Mouse (Mus musculus): ENCODE results near the gene Camkk2. TPM values are rescaled to one million over a fixed set of nuclear protein-coding genes. Genes with fewer than 3 reads are reported as not detected.

The Camkk2 gene
- polyA plus RNA-seq, 2 experiments: 35.0 to 39.3 TPM

GRCm38 (mm10) chr5:122683926-122684325 lies 95.3 kb downstream of the Camkk2 start:
- Histone ChIP-seq H3K4me2 (replicated peaks; ENCODE audit: low read depth, low read length, severe bottlenecking) (no peak overlapping the region), H3K4me1 (ENCODE audit: control insufficient read depth, insufficient read depth, low read length) (no peaks in the 10 kb centered on the region), H3K9ac (ENCODE audit: low read depth, low read length, severe bottlenecking) (no peak overlapping the region), H3K4me3 (replicated peaks; ENCODE audit: low read length) (no peak overlapping the region), H3K27ac (replicated peaks; ENCODE audit: low read depth, low read length) (no peak overlapping the region), H3K36me3 (ENCODE audit: control insufficient read depth, insufficient read depth, low read length) (no peaks in the 10 kb centered on the region), H3K9me3 (ENCODE audit: control insufficient read depth, low read length) (no peaks in the 10 kb centered on the region), H3K27me3 (ENCODE audit: control insufficient read depth, insufficient read depth, low read length) (no peaks in the 10 kb centered on the region)
- TF ChIP-seq POLR2A (IDR thresholded peaks at IDR 0.05; ENCODE audit: borderline replicate concordance, extremely low read depth, insufficient read depth, insufficient read length): no peak
- WGBS: 76% methylated on average over 10 of the region's 10 CpGs
- DNase-seq (ENCODE audit: low spot score) (no peak), ATAC-seq (ENCODE audit: low FRiP score, low read depth) (no peak)

- no peaks in the 10 kb centered on the region for H3K27me3 ChIP-seq (ENCODE audit: control insufficient read depth, insufficient read depth, low read length)
- no peaks in the 10 kb centered on the region for H3K4me1 ChIP-seq (ENCODE audit: control insufficient read depth, insufficient read depth, low read length)
- no peak for DNase-seq (ENCODE audit: low spot score)
- H3K9ac ChIP-seq (ENCODE audit: low read depth, low read length, severe bottlenecking): no peak overlapping the region
- H3K36me3 ChIP-seq (ENCODE audit: control insufficient read depth, insufficient read depth, low read length): no peaks in the 10 kb centered on the region
- no peak for ATAC-seq (ENCODE audit: low FRiP score, low read depth)
- H3K9me3 ChIP-seq (ENCODE audit: control insufficient read depth, low read length): no peaks in the 10 kb centered on the region
- no peak for TF ChIP-seq POLR2A (IDR thresholded peaks at IDR 0.05; ENCODE audit: borderline replicate concordance, extremely low read depth, insufficient read depth, insufficient read length)
- H3K4me3 ChIP-seq (replicated peaks; ENCODE audit: low read length): no peak overlapping the region
- H3K4me2 ChIP-seq (replicated peaks; ENCODE audit: low read depth, low read length, severe bottlenecking): no peak overlapping the region
- 82% methylated on average over 12 of the region's 12 CpGs for WGBS
- H3K27ac ChIP-seq (replicated peaks; ENCODE audit: low read depth, low read length): no peak overlapping the region
Measured at GRCm38 (mm10) chr5:122681276-122681675, 97.9 kb downstream of the Camkk2 start.

Small RNA genes lying within 50 kb of the gene (microRNA-seq; reads per million reads assigned to microRNA genes)
- gene Mir8115: not detected

Other genes with a start within 250 kb of the Camkk2 start
- gene Ift81, start 164.9 kb downstream of the Camkk2 start, polyA plus RNA-seq (2012; rRNA removed): 14.9 and 17.2 TPM in 2 replicates
- 32.7 and 41.0 TPM in 2 replicates for gene Ift81, start 164.9 kb downstream of the Camkk2 start, polyA plus RNA-seq (2014; fragmentation: Nextera tagmentation; extraction: Ambion mirVana)
- 2.9 and 3.6 TPM in 2 replicates for gene P2rx7, start 135.5 kb downstream of the Camkk2 start, polyA plus RNA-seq (2012; rRNA removed)
- gene P2rx7, start 135.5 kb downstream of the Camkk2 start, polyA plus RNA-seq (2014; fragmentation: Nextera tagmentation; extraction: Ambion mirVana): 1.6 and 1.7 TPM in 2 replicates
- gene P2rx4, start 71.9 kb downstream of the Camkk2 start, polyA plus RNA-seq (2012; rRNA removed): 18.2 and 19.9 TPM in 2 replicates
- 21.0 and 22.4 TPM in 2 replicates for gene P2rx4, start 71.9 kb downstream of the Camkk2 start, polyA plus RNA-seq (2014; fragmentation: Nextera tagmentation; extraction: Ambion mirVana)
- 686 and 736 TPM in 2 replicates for gene Anapc5, start 41.9 kb upstream of the Camkk2 start, polyA plus RNA-seq (2012; rRNA removed)
- 427 and 463 TPM in 2 replicates for gene Anapc5, start 41.9 kb upstream of the Camkk2 start, polyA plus RNA-seq (2014; fragmentation: Nextera tagmentation; extraction: Ambion mirVana)
- gene Rnf34, start 70.6 kb upstream of the Camkk2 start, polyA plus RNA-seq (2012; rRNA removed): 21.4 and 23.5 TPM in 2 replicates
- gene Rnf34, start 70.6 kb upstream of the Camkk2 start, polyA plus RNA-seq (2014; fragmentation: Nextera tagmentation; extraction: Ambion mirVana): 33.7 and 40.4 TPM in 2 replicates
- gene Kdm2b, start 210.4 kb upstream of the Camkk2 start, polyA plus RNA-seq (2012; rRNA removed): 40.9 and 45.8 TPM in 2 replicates
- gene Kdm2b, start 210.4 kb upstream of the Camkk2 start, polyA plus RNA-seq (2014; fragmentation: Nextera tagmentation; extraction: Ambion mirVana): 37.0 and 41.7 TPM in 2 replicates
- gene Orai1, start 235.7 kb upstream of the Camkk2 start, polyA plus RNA-seq (2012; rRNA removed): 25.0 and 35.0 TPM in 2 replicates
- 20.7 and 20.9 TPM in 2 replicates for gene Orai1, start 235.7 kb upstream of the Camkk2 start, polyA plus RNA-seq (2014; fragmentation: Nextera tagmentation; extraction: Ambion mirVana)